Mouse (Mus musculus) heart, postnatal 36 days (tissue): ENCODE measurements at regions not wholly inside any gene's neighbourhood (a gene's known extent, or its start where the extent isn't known, plus 50 kb on each side); places are given as distances from the start of the nearest gene placed in this dataset.
A peak's percentile ranks its signal among the peaks of the same experiment; 100 is the strongest.

Experiments used
- DNase-seq, 2 experiments: peaks; one replicate each; pipeline ENCODE4 v3.0.0; 2021 to 2022
- intact Hi-C: fragments of 180-260 bp; cut with DNase I; formaldehyde crosslinking; loops from one replicate; pipeline ENCODE4 v1.15.1; 2025

GRCm38 (mm10) chr8:53749263-53749662 is 110.4 kb upstream of the Neil3 start:
- no peak for DNase-seq
- intact Hi-C loops, result no loop called here

GRCm38 (mm10) chr8:53769211-53769610 is 130.3 kb upstream of the Neil3 start:
- DNase-seq, result no peak
- intact Hi-C loops, result no loop called here

DNA sequence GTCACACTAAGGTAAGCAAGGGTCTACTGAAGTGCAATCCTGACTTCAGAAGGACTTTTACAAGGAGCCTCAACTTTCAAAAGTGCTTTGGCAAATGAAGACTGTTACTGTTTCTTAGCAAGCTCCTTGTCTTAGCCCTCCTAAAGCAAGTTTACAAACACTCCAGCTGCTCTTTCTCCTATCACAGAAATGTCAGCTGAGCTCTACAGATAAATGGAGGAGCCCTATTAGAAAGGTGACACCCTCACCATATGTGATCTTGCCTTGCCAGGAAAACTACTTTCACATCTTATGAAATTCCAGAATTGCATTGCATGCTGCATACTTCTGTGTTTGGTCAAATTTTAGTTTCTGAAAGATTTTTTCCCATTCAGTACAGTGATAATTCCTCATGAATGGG is 136.6 kb upstream of the Neil3 start:
- intact Hi-C loops, result no loop called here

DNA sequence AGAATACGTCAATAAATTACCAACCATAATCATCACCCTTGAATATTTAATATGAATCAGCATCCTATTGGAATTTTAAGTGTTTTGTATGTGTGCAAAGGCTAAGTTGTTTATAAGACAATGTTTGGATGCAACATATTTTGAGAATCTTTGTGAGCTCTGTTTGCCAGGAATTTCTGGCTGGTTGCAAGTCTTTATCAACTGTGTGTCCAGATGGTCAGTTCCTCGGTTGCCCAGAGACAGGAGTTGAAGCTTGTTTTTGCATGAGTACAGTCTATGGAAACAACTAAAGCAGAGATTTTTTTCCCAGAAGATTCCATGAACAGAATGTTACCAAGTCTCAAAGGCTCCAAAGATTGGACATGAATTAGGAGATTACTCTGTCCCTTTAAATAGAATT is 142.0 kb upstream of the Neil3 start:
- intact Hi-C loops, result no loop called here
- peak; percentile 8 to 22 for DNase-seq

More for the DNA sequence above, 136.6 kb upstream of the Neil3 start:
- DNase-seq, result no peak

- intact Hi-C loops, result no loop called here
- no peak for DNase-seq
Observed at GRCm38 (mm10) chr8:53781885-53782284, 143.0 kb upstream of the Neil3 start.

DNA sequence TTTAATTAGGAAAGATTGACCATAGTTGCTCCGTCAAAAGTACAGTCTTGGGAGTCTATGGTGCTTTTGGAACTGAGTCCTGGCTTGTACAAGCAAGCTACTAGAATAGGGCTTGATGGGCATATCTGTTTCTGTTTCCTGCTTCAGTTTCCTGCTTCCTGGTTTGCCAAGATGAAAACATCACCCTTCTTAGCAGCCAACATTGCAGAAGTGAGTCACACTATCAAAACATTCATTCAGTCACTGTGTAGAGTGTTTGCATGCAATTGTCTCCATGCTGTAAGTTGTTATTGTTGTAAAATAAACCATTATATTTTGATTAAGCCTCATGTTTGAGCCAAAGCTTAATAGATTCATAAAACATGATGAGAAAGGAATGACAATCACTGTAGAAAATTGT is 149.3 kb upstream of the Neil3 start:
- DNase-seq, result no peak
- intact Hi-C loops, result no loop called here

- intact Hi-C loops, result no loop called here
- no peak for DNase-seq
Observed at GRCm38 (mm10) chr8:53821148-53821547, 182.3 kb upstream of the Neil3 start.

DNA sequence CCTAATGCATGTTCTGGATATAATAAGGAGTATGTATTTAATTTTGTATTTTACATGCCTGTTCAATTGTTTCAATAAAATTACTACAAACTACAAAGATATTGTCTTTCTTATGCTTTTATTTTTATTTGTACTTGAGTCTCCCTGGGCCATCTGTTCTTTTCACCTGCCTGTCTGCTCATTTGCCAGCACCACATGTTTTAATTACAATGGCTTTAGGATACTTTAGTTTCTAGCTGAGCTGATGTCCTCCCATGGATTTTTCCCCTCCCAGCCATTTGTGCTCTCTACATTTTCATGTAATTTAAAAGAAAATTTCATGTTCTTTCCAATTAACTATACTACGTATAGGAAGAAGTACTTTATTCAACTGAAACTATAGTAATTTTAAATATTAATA is 188.5 kb upstream of the Neil3 start:
- no peak for DNase-seq
- intact Hi-C loops, result no loop called here

DNA sequence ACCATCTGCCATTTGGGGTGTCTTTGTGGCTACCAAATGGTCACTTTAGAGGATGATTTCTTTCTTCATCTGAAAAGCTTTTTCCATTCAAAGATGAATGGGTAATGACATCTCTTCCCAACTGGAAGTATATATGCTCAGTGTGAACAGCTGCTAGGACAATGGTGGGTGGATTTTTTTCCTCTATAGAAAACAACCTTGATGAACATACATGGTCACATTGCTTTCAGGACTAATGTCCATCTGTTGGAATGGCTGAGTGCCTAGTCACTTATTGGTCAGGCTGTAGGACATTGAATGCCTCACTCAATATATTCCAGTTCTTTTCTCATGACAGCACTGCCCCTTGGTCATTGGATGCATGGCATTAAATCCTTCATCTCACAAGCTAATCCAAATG is 209.0 kb upstream of the Neil3 start:
- no peak for DNase-seq
- intact Hi-C loops, result no loop called here

DNA sequence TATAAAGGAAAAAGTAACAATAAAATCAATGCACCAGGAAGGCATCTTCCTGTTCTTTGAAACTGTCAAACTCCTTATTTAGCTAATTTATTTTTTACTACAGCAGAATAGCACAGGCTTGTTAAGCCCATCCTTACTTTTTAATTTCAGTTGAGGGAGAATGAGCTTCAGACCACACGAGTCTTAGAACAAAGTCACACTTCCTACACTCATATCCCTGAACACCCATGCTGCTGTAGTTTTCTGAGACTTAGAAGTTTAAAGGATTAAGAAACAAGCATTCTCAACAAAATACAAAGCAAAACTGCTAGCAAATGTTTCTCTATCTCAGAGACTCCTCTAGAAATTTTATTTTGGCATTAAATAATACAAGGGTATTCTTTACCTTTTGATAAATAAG is 208.8 kb upstream of the Vegfc start:
- intact Hi-C loops, result loop anchor here (2.0 kb wide), 1 partner anchor 284 kb away; no protein-coding TSS in a partner anchor
- no peak for DNase-seq

- peak in 1 of 2 experiments; percentile 5 for DNase-seq
- intact Hi-C loops, result loop anchor here (2.0 kb wide), 3 partner anchors 211 to 621 kb away; no protein-coding TSS in a partner anchor
Observed at GRCm38 (mm10) chr8:53869997-53870596, 207.3 kb upstream of the Vegfc start.

DNA sequence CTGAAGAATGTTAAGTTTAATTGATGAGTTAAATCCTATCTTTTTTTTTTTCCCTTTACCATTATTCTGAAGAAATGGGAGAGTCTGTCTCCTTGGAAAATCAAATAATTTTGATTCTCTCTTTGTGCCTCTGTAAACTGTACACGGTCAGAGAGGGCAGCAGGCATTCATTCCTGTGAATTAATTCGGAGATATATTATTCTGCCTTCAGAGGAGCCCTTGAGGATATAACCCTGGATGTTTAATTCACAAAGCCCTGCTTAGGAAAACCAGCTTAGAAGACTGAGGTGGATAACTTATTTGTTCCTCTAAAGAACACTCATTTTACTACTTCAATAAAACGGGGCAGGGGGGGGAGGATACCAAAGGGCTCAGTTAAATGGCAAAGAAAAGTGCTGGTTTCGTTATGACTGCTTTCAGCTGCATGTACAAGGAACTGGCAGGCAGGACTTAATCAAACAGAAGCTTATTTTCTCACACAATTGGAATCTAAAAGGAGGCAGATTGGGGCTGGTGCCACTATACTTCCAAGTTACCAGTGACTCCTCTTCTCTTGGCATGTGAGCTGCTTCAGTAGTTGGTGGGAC is 205.3 kb upstream of the Vegfc start:
- no peak for DNase-seq
- intact Hi-C loops, result no loop called here

DNA sequence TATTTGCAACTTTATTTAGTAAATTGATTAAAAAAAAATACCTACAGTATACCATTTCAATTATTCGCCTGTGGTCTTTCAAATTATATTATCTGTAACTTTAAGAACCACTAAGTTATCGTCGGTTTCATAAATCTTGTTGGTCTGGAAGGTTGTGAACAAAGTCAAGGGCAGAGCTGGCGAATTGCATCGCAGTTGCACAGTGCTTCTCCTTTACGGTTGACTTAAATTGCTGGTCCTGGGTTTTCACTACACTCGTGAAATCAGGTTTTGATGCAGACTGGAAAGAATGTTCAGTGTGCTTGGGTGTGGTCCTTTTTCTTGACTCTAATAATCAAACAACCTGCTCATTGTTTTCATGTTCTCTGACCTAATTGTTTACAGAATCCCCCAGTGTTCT is 198.6 kb upstream of the Vegfc start:
- no peak for DNase-seq
- intact Hi-C loops, result no loop called here

- intact Hi-C loops, result no loop called here
- DNase-seq, result no peak
Observed at GRCm38 (mm10) chr8:53881551-53881950, 195.9 kb upstream of the Vegfc start.

DNA sequence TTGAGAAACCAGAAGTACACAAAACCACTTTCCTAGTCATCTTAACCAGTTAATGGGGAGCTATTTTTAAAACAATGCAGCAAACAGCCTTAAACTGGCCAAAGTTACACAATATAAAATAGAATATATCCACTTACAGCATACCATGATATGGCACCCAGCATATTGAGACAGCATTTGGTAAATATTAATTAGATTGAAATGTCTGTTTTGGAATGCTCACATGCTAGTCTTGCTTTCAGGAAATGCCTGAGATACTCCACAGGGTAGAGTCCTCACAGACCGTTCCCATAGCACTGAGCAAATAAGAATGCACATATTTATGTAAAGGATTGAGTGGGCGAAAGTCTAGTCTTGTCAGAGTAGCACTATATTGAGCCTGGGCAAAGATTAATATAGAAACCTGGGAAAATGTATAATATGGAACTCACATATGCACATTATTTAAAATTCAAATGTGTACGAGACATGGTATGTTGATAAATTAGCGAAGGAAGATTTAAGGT is 185.1 kb upstream of the Vegfc start:
- intact Hi-C loops, result no loop called here
- DNase-seq, result no peak

DNA sequence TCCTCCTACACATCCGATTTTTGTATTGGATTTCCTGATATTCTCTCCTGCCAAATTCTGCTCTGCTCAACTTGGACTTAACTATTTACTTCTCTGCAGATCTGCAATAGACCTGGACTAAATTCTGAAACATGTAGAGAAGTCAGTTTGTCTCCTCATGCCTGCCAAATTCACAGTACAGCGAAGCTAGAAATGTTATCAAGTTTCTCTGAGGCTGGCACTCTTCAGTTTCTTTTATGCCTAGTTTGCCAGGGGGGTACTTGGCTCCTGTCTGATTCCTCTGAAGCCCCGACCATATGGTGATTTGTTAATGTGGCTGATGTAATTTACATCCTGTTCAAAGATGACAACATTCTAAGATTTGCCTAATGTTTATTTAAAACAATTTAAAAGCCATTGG is 184.6 kb upstream of the Vegfc start:
- DNase-seq, result no peak
- intact Hi-C loops, result no loop called here

DNA sequence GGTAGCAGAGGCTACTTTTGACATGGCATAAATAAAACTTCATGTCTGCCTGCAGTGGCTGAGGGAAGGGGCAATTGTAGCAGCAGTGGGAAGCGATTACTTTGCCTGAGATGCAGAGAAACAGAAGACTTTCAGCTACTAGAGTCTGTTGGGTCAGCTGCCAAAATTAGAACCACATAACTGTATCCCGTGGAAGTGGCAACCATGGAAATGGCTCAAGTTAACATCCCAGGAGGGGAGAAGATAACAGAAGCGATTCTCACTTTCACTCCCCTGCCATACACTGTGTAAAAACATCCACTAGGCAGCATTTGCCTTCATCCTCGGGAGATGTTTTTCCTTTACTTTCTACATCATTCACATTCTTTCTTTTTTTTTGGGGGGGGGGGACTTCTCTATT is 155.1 kb upstream of the Vegfc start:
- no peak for DNase-seq
- intact Hi-C loops, result no loop called here

DNA sequence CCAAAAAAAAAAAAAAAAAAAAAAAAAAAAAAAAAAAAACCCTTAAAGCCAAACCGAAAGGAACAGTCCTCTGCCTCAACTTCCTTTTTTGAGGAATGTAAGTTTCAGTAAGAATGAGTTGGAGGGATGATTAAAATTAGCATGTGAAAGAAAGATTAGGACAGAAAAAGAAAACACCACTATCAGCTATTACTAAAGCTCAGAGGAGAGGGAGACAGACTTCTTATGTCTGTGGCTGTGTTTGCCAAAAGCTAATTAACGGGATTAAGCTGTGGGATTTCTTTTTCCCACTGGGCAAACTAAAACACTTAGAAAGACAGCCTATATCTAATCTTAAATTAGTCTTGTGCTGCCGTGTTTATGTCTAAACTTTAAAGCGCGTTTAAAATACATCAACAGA is 146.7 kb upstream of the Vegfc start:
- intact Hi-C loops, result no loop called here
- DNase-seq, result no peak

- intact Hi-C loops, result no loop called here
- no peak for DNase-seq
Observed at GRCm38 (mm10) chr8:53938392-53938791, 139.0 kb upstream of the Vegfc start.

DNA sequence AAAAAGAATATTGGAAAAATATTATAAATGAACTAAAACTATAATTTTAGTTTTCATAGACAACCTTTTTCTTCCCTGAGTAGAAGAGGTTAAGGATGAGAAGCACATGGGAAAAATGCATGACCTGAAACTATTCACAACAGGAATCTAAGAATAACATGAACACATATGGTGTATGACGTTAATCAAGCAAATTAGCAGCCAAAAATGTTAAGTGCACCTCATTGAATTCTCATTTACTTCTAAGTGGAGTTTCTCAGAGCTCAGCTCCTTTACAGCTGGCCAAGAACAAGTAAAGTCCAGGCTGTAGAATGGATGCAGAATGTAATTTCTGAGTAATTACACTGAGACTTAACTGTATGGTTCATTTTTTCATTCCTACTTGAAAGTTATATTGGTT is 137.9 kb upstream of the Vegfc start:
- no peak for DNase-seq
- intact Hi-C loops, result no loop called here

DNA sequence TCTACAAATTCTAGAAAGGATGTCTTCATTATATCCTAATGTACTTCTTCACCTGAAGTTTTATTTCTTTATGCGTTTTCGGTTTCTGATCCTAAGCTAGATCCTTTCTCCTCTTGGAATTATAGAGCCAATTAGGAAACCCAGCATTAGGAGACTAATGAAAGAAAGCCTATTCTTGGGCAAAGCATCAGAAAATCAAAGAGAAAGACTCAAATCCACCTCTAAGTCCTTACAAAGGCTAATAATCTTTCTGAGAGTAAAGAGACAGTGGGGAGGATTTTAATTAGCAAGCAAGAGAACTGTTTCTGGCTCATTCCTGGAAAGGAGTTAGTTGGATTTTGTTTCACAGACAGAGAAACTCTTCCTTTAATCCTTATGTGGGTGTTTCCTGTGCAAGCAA is 136.3 kb upstream of the Vegfc start:
- DNase-seq, result no peak
- intact Hi-C loops, result no loop called here

DNA sequence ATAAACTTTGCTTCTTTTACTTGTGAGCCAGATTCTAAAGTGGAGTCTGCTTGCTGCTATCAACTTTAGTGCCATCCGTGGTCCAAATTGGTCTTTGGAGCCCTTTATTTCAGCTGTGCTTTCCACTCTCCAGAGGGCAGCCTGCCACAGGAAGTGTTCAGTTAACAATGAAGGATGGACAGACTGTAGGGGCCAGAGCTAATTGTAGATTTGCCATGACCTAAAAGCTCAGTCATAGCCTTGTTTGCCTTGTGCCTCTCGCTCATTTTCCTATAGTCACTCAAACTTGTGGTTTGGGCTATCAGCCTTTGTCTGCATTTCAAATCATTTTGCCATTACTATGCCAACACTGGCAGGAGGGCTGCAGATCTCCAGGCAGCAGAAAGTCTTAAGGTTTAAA is 131.8 kb upstream of the Vegfc start:
- intact Hi-C loops, result no loop called here
- DNase-seq, result no peak

- intact Hi-C loops, result no loop called here
- no peak for DNase-seq
Observed at GRCm38 (mm10) chr8:53947384-53947783, 130.0 kb upstream of the Vegfc start.
